Mouse (Mus musculus) midbrain, postnatal 0 days (tissue): ENCODE results near the gene Arhgap9. TPM values are rescaled to one million over a fixed set of nuclear protein-coding genes. Genes with fewer than 3 reads are reported as not detected.

ENCODE experiments used
- ATAC-seq: fragments of 200-750 bp; cut with Nextera tagmentation; 2 replicates; pipeline ENCODE4 v1.8.0; 2017; ENCODE audit warnings: moderate number of reproducible peaks, mild to moderate bottlenecking, moderate TSS enrichment, moderate library complexity; ENCODE audit not compliant: low FRiP score
- DNase-seq: peaks from one replicate; pipeline ENCODE4 v3.0.0-alpha.2; 2015; ENCODE audit warnings: low spot score
- H3K27ac ChIP-seq: fragments of 300-500 bp; sonication (generic); 2 replicates; pipeline ENCODE4 v1.5.1; 2014; ENCODE audit warnings: low read depth, mild to moderate bottlenecking, low read length, mixed read lengths
- H3K27me3 ChIP-seq: fragments of 300-500 bp; sonication (generic); 2 replicates; pipeline ENCODE4 v1.6.1; 2014; ENCODE audit warnings: low read length, control low read depth, mixed read lengths; ENCODE audit not compliant: insufficient read depth
- H3K36me3 ChIP-seq: fragments of 300-500 bp; sonication (generic); 2 replicates; pipeline ENCODE4 v1.6.1; 2014; ENCODE audit warnings: low read length, control low read depth, mixed read lengths; ENCODE audit not compliant: insufficient read depth
- H3K4me1 ChIP-seq: fragments of 300-500 bp; sonication (generic); 2 replicates; pipeline ENCODE4 v1.6.1; 2014; ENCODE audit warnings: mild to moderate bottlenecking, control low read depth, antibody characterized with exemption, low read length, mixed read lengths; ENCODE audit not compliant: insufficient read depth
- H3K4me2 ChIP-seq: fragments of 300-500 bp; sonication (generic); 2 replicates; pipeline ENCODE4 v1.6.1; 2014; ENCODE audit warnings: low read depth, mild to moderate bottlenecking, low read length, mixed read lengths; ENCODE audit not compliant: poor library complexity, severe bottlenecking
- H3K4me3 ChIP-seq: fragments of 300-500 bp; sonication (generic); 2 replicates; pipeline ENCODE4 v1.5.1; 2014; ENCODE audit warnings: low read depth, mild to moderate bottlenecking, low read length, moderate library complexity
- H3K9ac ChIP-seq: fragments of 300-500 bp; sonication (generic); replicated peaks from 2 replicates; pipeline ENCODE4 v1.6.1; 2014; ENCODE audit warnings: mild to moderate bottlenecking, low read length, moderate library complexity, mixed read lengths; ENCODE audit not compliant: poor library complexity, severe bottlenecking
- H3K9me3 ChIP-seq: fragments of 300-500 bp; sonication (generic); 2 replicates; pipeline ENCODE4 v1.6.1; 2016; ENCODE audit warnings: low read length, control low read depth
- CTCF ChIP-seq: IDR thresholded peaks from 2 replicates; pipeline ENCODE4 v1.5.1; 2016; ENCODE audit warnings: antibody characterized with exemption, mild to moderate bottlenecking
- WGBS: fragments of 180-500 bp; shearing (Covaris S2); extraction: QIAGEN DNeasy Blood & Tissue Kit; methylation state at CpG from one replicate; pipeline ENCODE4 v1.1.7; 2014; 5-methylcytosine and 5-hydroxymethylcytosine counted together
- polyA plus RNA-seq: library from polyadenylated mRNA; unstranded; fragments of >200 nt; fragmentation: Nextera tagmentation; extraction: Ambion mirVana; gene quantifications from 2 replicates; pipeline ENCODE4 v1.2.1, GENCODE M21; 2015
- total RNA-seq: library from RNA; depleted of rRNA; stranded (reverse); fragments of >200 nt; gene quantifications from 2 replicates; pipeline ENCODE4 v1.2.3, GENCODE M21; 2014; rRNA removed

Gene Arhgap9
- 0.24 and 1.2 TPM in 2 replicates for total RNA-seq
- polyA plus RNA-seq, result 0.91 and 1.0 TPM in 2 replicates

DNA sequence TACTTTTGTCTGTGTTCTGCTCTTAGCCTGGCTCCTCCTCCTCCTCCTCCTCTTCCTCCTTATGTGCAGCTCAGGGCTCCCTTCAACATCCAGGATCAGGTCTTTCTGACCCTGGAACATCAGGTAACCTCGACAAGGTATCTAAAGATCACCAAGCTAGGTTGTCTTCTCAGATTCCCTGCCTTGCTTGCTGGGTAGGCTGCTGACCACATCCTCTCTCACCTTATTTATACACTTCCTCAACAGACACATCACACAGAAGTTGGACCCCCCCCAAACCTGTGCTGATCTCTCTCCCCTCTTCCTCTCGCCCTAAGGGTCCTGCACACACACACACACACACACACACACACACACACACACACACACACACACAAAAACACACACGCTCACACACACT, at the start of gene Arhgap9:
TSS of gene Arhgap9 (plus strand) at position 344 of the 400 bp plus-strand sequence.
- no peak for DNase-seq
- no peak for TF ChIP-seq CTCF
- Histone ChIP-seq H3K4me3 (no peak within 1 kb of the TSS), H3K9ac (no peak within 1 kb of the TSS), H3K4me1 (peaks cover under 1% of the 10 kb centered on the region; the same call in 1 of the 2 replicates), H3K27ac (no peak within 1 kb of the TSS), H3K4me2 (no peak within 1 kb of the TSS), H3K36me3 (no peaks in the 10 kb centered on the region), H3K9me3 (no peaks in the 10 kb centered on the region), H3K27me3 (peaks cover 32% of the 10 kb centered on the region)
- WGBS, result 77% methylated on average over 3 of the region's 3 CpGs
- no peak for ATAC-seq

DNA sequence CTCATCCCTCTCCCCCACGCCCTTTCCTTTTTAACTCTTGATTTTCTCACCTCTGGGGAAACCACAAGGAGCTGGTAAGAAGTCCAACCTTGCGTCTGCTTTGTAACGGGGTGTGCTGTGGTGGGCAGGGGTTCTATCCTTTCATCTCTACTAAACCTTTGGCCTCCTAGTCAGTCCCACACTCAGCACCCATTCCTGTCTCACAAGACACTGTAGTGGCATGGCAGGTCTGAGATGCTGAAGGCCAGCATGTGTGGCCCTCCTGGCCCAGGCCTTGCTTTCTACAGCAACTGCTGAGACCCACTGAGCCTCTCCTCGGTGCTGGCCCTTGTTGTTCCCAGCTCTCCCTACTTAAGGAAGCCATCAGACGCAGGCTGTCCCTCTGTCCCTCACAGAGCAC, 49.4 kb upstream of the Arhgap9 start:
- no peaks in the 10 kb centered on the region for H3K9me3 ChIP-seq
- no peak overlapping the region for H3K4me2 ChIP-seq
- peaks cover 5% of the 10 kb centered on the region; the same call in 1 of the 2 replicates for H3K4me1 ChIP-seq
- H3K4me3 ChIP-seq, result no peak overlapping the region
- WGBS, result 85% methylated on average over 5 of the region's 5 CpGs
- no peak for TF ChIP-seq CTCF
- ATAC-seq (no peak), DNase-seq (no peak)
- peaks cover 73% of the 10 kb centered on the region for H3K36me3 ChIP-seq
- H3K9ac ChIP-seq, result no peak overlapping the region; the same call in 1 of the 2 replicates
- H3K27ac ChIP-seq, result no peak overlapping the region
- no peaks in the 10 kb centered on the region for H3K27me3 ChIP-seq

DNA sequence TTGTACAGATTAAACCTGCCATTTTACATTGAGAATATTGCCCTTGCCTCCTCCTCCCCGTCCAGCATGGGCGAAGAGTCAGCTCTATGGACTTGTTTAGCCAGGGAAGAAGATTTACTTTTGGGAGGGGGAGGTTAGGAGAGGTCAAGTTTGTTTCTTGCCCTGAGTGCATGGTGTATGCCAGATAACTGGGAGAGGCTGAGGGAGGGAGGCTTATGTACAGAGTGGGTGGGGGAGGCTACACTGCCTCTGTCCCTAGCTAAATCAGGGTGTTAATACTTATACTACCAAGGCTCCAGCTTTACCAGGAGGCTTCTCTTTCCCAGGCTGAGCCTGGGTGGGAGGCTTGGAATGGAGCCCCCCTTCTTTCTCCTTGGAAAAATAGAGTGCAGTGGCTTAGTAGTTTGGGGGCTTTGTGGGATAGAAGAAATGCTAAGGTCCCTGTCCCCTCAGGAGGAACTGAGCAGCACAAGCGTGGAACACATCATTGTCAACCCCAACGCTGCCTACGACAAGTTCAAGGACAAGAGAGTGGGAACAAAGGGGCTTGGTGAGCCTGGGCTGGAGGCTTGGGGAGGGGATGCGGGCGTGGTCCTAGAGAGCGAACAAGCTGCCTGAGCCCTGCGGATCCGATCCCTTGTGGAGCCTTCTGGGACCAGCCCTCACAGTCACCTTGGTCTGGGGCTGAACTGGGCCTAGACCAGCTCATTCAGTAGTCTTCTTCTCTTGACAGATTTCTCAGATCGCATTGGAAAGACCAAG, 47.3 kb upstream of the Arhgap9 start:
- H3K36me3 ChIP-seq, result peaks cover 85% of the 10 kb centered on the region

DNA sequence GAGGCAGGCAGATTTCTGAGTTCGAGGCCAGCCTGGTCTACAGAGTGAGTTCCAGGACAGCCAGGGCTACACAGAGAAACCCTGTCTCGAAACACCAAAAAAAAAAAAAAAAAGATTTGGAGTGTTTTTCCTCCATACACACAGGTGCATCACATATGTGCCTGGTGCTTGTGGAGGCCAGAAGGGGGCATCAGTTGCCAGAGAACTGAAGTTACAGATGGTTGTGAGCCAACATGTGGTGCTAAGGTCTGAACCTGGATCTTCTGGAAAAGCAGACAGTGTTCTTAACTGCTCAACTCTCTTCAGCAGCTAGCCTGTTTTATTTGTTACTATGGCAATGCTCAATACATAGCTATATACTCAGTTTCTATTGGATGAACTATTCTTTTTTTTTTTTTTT, 42.0 kb upstream of the Arhgap9 start:
- H3K4me3 ChIP-seq, result no peak overlapping the region
- H3K9ac ChIP-seq, result no peak overlapping the region
- H3K27me3 ChIP-seq, result no peaks in the 10 kb centered on the region
- ATAC-seq, result no peak
- peaks cover 77% of the 10 kb centered on the region for H3K36me3 ChIP-seq
- H3K27ac ChIP-seq, result no peak overlapping the region
- no peaks in the 10 kb centered on the region for H3K4me1 ChIP-seq
- no peak overlapping the region for H3K4me2 ChIP-seq
- TF ChIP-seq CTCF, result peak; percentile 34
- H3K9me3 ChIP-seq, result no peaks in the 10 kb centered on the region
- WGBS, result 100% methylated on average over 1 of the region's 2 CpGs
- no peak for DNase-seq

More for the DNA sequence above, 47.3 kb upstream of the Arhgap9 start:
- Histone ChIP-seq H3K27me3 (no peaks in the 10 kb centered on the region), H3K4me2 (no peak overlapping the region), H3K4me1 (no peaks in the 10 kb centered on the region), H3K4me3 (no peak overlapping the region), H3K27ac (no peak overlapping the region), H3K9me3 (no peaks in the 10 kb centered on the region), H3K9ac (no peak overlapping the region)
- ATAC-seq (no peak), DNase-seq (no peak)
- TF ChIP-seq CTCF, result no peak
- WGBS, result 93% methylated on average over 11 of the region's 11 CpGs

DNA sequence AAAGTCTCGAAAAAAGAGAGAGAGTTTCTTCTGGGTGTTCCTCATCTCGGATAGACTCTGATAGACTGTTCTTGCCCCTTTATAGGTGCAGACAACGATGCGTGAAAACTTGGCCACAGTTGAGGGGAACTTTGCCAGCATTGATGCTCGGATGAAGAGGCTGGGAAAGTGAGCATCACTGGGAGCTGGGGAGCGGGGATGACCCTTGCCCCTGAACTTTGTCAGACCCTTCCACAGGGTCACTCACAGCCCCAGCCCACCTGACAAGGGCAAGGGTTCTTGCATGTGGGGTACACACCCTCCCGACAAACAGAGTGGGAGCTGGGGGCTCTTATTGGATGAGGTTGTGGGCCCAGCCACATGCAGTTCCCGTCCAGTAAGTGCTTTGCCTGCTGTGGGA, 40.4 kb upstream of the Arhgap9 start:
- Histone ChIP-seq H3K27ac (no peak overlapping the region), H3K9ac (no peak overlapping the region), H3K4me1 (no peaks in the 10 kb centered on the region), H3K4me2 (no peak overlapping the region), H3K27me3 (no peaks in the 10 kb centered on the region), H3K36me3 (peaks cover 81% of the 10 kb centered on the region), H3K9me3 (no peaks in the 10 kb centered on the region), H3K4me3 (no peak overlapping the region)
- ATAC-seq (no peak), DNase-seq (no peak)
- 77% methylated on average over 8 of the region's 8 CpGs for WGBS
- no peak for TF ChIP-seq CTCF

DNA sequence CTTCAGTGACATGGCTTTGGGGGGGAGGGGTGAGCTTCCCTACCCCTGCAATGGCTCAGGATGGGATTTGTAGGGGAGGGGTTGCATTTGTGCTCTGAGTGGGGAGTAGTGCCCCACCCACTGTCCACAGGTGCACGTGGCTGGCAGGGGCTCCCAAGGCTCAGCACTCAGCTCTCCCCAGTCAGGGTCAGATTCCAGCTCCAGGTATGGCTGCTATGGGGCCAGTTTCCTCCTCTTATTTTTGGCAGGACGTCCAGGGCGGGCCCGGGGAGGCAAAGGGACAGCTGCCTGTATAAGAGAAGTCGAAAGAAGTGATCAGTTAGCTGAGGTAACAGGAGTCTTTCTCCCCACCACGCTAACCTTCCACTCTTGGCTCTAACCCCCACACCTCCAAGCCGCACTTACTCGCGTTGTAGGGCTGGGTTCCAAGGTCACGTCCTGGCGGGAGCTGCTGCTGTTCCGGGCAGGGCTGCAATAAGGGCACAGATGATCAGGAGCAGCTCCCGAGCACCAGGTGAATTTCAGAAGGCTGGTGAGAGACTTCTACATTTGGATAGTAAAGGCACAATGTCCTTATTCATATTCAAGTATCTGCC, 39.0 kb upstream of the Arhgap9 start:
- DNase-seq (no peak), ATAC-seq (no peak)
- H3K36me3 ChIP-seq, result peaks cover 68% of the 10 kb centered on the region
- no peak overlapping the region for H3K4me2 ChIP-seq
- no peak overlapping the region for H3K27ac ChIP-seq
- H3K27me3 ChIP-seq, result no peaks in the 10 kb centered on the region
- H3K9me3 ChIP-seq, result no peaks in the 10 kb centered on the region
- TF ChIP-seq CTCF, result no peak
- H3K4me1 ChIP-seq, result peaks cover 13% of the 10 kb centered on the region
- H3K9ac ChIP-seq, result no peak overlapping the region
- H3K4me3 ChIP-seq, result no peak overlapping the region
- WGBS, result 86% methylated on average over 13 of the region's 13 CpGs
